Mouse (Mus musculus) embryonic facial prominence, embryonic 11.5 days (tissue): Measurements from ENCODE around the gene 3110009E18Rik. TPM values are rescaled to one million over a fixed set of nuclear protein-coding genes. Genes with fewer than 3 reads are reported as not detected.

ENCODE experiments used
- ATAC-seq: fragments of 200-750 bp; cut with Nextera tagmentation; replicated peaks from 2 replicates; pipeline ENCODE4 v1.8.0; 2017; ENCODE audit warnings: low read depth; ENCODE audit not compliant: insufficient number of reproducible peaks, low FRiP score, low TSS enrichment
- DNase-seq: peaks from one replicate; pipeline ENCODE4 v3.0.0-alpha.2; 2015; ENCODE audit warnings: low spot score
- H3K27ac ChIP-seq: fragments of 300-500 bp; sonication (generic); replicated peaks from 2 replicates; pipeline ENCODE4 v1.5.1; 2014; ENCODE audit warnings: mild to moderate bottlenecking, low read depth, low read length, control low read depth
- H3K27me3 ChIP-seq: fragments of 300-500 bp; sonication (generic); 2 replicates; pipeline ENCODE4 v1.6.1; 2014; ENCODE audit warnings: mild to moderate bottlenecking, low read length, moderate library complexity, mixed read lengths; ENCODE audit not compliant: control insufficient read depth, insufficient read depth
- H3K36me3 ChIP-seq: fragments of 300-500 bp; sonication (generic); replicated peaks from 2 replicates; pipeline ENCODE4 v1.6.1; 2014; ENCODE audit warnings: low read depth, mild to moderate bottlenecking, low read length, moderate library complexity, mixed read lengths; ENCODE audit not compliant: control insufficient read depth, insufficient read depth
- H3K4me1 ChIP-seq: fragments of 300-500 bp; sonication (generic); 2 replicates; pipeline ENCODE4 v1.6.1; 2014; ENCODE audit warnings: low read length, mixed read lengths; ENCODE audit not compliant: control insufficient read depth, insufficient read depth
- H3K4me2 ChIP-seq: fragments of 300-500 bp; sonication (generic); 2 replicates; pipeline ENCODE4 v1.6.1; 2014; ENCODE audit warnings: low read depth, mild to moderate bottlenecking, control low read depth, low read length, moderate library complexity
- H3K4me3 ChIP-seq: fragments of 300-500 bp; sonication (generic); 2 replicates; pipeline ENCODE4 v1.5.1; 2014; ENCODE audit warnings: low read depth, low read length, control low read depth
- H3K9ac ChIP-seq: fragments of 300-500 bp; sonication (generic); replicated peaks from 2 replicates; pipeline ENCODE4 v1.6.1; 2014; ENCODE audit warnings: mild to moderate bottlenecking, control low read depth, low read length
- H3K9me3 ChIP-seq: fragments of 300-500 bp; sonication (generic); replicated peaks from 2 replicates; pipeline ENCODE4 v1.6.1; 2016; ENCODE audit warnings: mild to moderate bottlenecking, low read length, inconsistent platforms, mixed read lengths; ENCODE audit not compliant: control insufficient read depth
- WGBS: fragments of 180-500 bp; shearing (Covaris S2); extraction: QIAGEN DNeasy Blood & Tissue Kit; methylation state at CpG from one replicate; pipeline ENCODE4 v1.1.7; 2014; 5-methylcytosine and 5-hydroxymethylcytosine counted together
- polyA plus RNA-seq: library from polyadenylated mRNA; unstranded; fragments of >200 nt; fragmentation: Nextera tagmentation; extraction: Ambion mirVana; gene quantifications from 2 replicates; pipeline ENCODE4 v1.2.1, GENCODE M21; 2014

The 3110009E18Rik gene
- polyA plus RNA-seq, 1 experiment from 2014 or later = 20.7 TPM

- H3K27ac ChIP-seq = no peak overlapping the region
- H3K9ac ChIP-seq = no peak overlapping the region
- DNase-seq = no peak
- H3K9me3 ChIP-seq = no peaks in the 10 kb centered on the region
- no peak overlapping the region for H3K4me3 ChIP-seq
- H3K4me2 ChIP-seq = no peak overlapping the region
- no peaks in the 10 kb centered on the region for H3K36me3 ChIP-seq
- no peak for ATAC-seq
- no peaks in the 10 kb centered on the region for H3K27me3 ChIP-seq
- 75% methylated on average over 3 of the region's 3 CpGs for WGBS
- H3K4me1 ChIP-seq = no peaks in the 10 kb centered on the region
Observed at GRCm38 (mm10) chr1:120094920-120095319, 26.1 kb upstream of the 3110009E18Rik start.

GRCm38 (mm10) chr1:120098327-120098726 lies 22.7 kb upstream of the 3110009E18Rik start:
- WGBS = 18% methylated on average over 7 of the region's 7 CpGs

GRCm38 (mm10) chr1:120099483-120099882 lies 21.5 kb upstream of the 3110009E18Rik start:
- Histone ChIP-seq H3K27me3 (no peaks in the 10 kb centered on the region), H3K27ac (no peak overlapping the region), H3K4me1 (no peaks in the 10 kb centered on the region), H3K4me3 (no peak overlapping the region), H3K4me2 (no peak overlapping the region), H3K36me3 (no peaks in the 10 kb centered on the region), H3K9ac (no peak overlapping the region), H3K9me3 (no peaks in the 10 kb centered on the region)
- 43% methylated on average over 6 of the region's 6 CpGs for WGBS
- no peak for DNase-seq
- ATAC-seq = no peak

More at GRCm38 (mm10) chr1:120098327-120098726, 22.7 kb upstream of the 3110009E18Rik start:
- no peaks in the 10 kb centered on the region for H3K9me3 ChIP-seq
- H3K4me2 ChIP-seq = no peak overlapping the region
- no peaks in the 10 kb centered on the region for H3K4me1 ChIP-seq
- ATAC-seq (no peak), DNase-seq (peak; percentile 74)
- no peaks in the 10 kb centered on the region for H3K27me3 ChIP-seq
- no peak overlapping the region for H3K27ac ChIP-seq
- H3K36me3 ChIP-seq = no peaks in the 10 kb centered on the region
- no peak overlapping the region for H3K4me3 ChIP-seq
- no peak overlapping the region for H3K9ac ChIP-seq

- DNase-seq = no peak
- WGBS = 78% methylated on average over 8 of the region's 8 CpGs
Observed at GRCm38 (mm10) chr1:120100456-120101226, 20.3 kb upstream of the 3110009E18Rik start.

GRCm38 (mm10) chr1:120101227-120101609 lies 19.8 kb upstream of the 3110009E18Rik start:
- 79% methylated on average over 3 of the region's 3 CpGs for WGBS
- no peak overlapping the region for H3K4me3 ChIP-seq
- H3K36me3 ChIP-seq = no peaks in the 10 kb centered on the region

More at GRCm38 (mm10) chr1:120100456-120101226, 20.3 kb upstream of the 3110009E18Rik start:
- H3K9me3 ChIP-seq = no peaks in the 10 kb centered on the region
- ATAC-seq = no peak
- H3K4me2 ChIP-seq = no peak overlapping the region
- H3K27ac ChIP-seq = no peak overlapping the region
- no peak overlapping the region for H3K4me3 ChIP-seq
- H3K36me3 ChIP-seq = no peaks in the 10 kb centered on the region
- H3K27me3 ChIP-seq = no peaks in the 10 kb centered on the region
- H3K9ac ChIP-seq = no peak overlapping the region
- H3K4me1 ChIP-seq = no peaks in the 10 kb centered on the region

GRCm38 (mm10) chr1:120105556-120105959 lies 15.4 kb upstream of the 3110009E18Rik start:
- Histone ChIP-seq H3K9ac (no peak overlapping the region), H3K27ac (no peak overlapping the region), H3K9me3 (no peaks in the 10 kb centered on the region), H3K27me3 (no peaks in the 10 kb centered on the region), H3K4me2 (no peak overlapping the region), H3K36me3 (no peaks in the 10 kb centered on the region), H3K4me1 (no peaks in the 10 kb centered on the region), H3K4me3 (no peak overlapping the region)
- no peak for DNase-seq
- 88% methylated on average over 5 of the region's 5 CpGs for WGBS
- ATAC-seq = no peak

More at GRCm38 (mm10) chr1:120101227-120101609, 19.8 kb upstream of the 3110009E18Rik start:
- DNase-seq (no peak), ATAC-seq (no peak)
- no peak overlapping the region for H3K9ac ChIP-seq
- H3K4me1 ChIP-seq = no peaks in the 10 kb centered on the region
- no peak overlapping the region for H3K4me2 ChIP-seq
- no peak overlapping the region for H3K27ac ChIP-seq
- H3K27me3 ChIP-seq = no peaks in the 10 kb centered on the region
- no peaks in the 10 kb centered on the region for H3K9me3 ChIP-seq

- H3K9ac ChIP-seq = no peak overlapping the region
- H3K4me2 ChIP-seq = no peak overlapping the region
- no peak overlapping the region for H3K27ac ChIP-seq
- H3K4me3 ChIP-seq = no peak overlapping the region
- H3K27me3 ChIP-seq = no peaks in the 10 kb centered on the region
- DNase-seq (no peak), ATAC-seq (no peak)
- H3K36me3 ChIP-seq = peaks cover 7% of the 10 kb centered on the region
- 86% methylated on average over 19 of the region's 19 CpGs for WGBS
- H3K9me3 ChIP-seq = no peaks in the 10 kb centered on the region
- no peaks in the 10 kb centered on the region for H3K4me1 ChIP-seq
Observed at GRCm38 (mm10) chr1:120109741-120110432, 11.1 kb upstream of the 3110009E18Rik start.

GRCm38 (mm10) chr1:120111766-120112165 lies 9.2 kb upstream of the 3110009E18Rik start:
- no peak overlapping the region for H3K27ac ChIP-seq
- no peak overlapping the region for H3K4me3 ChIP-seq
- DNase-seq = no peak
- H3K36me3 ChIP-seq = peaks cover 15% of the 10 kb centered on the region
- no peak for ATAC-seq
- no peaks in the 10 kb centered on the region for H3K4me1 ChIP-seq
- no peaks in the 10 kb centered on the region for H3K9me3 ChIP-seq
- H3K4me2 ChIP-seq = no peak overlapping the region
- H3K27me3 ChIP-seq = no peaks in the 10 kb centered on the region
- 88% methylated on average over 8 of the region's 8 CpGs for WGBS
- no peak overlapping the region for H3K9ac ChIP-seq
